Mouse (Mus musculus): ENCODE measurements around the gene Gm10375. TPM values are rescaled to one million over a fixed set of nuclear protein-coding genes. Genes with fewer than 3 reads are reported as not detected.
"Not testable (repeated sequence)": the region's sequence is repeated elsewhere in the genome, so short reads cannot be mapped to it uniquely, and the experiment has no call there.

Gm10375 gene
- not detected in 2 replicates for polyA plus RNA-seq (2015; fragmentation: Nextera tagmentation; extraction: Ambion mirVana)

DNA sequence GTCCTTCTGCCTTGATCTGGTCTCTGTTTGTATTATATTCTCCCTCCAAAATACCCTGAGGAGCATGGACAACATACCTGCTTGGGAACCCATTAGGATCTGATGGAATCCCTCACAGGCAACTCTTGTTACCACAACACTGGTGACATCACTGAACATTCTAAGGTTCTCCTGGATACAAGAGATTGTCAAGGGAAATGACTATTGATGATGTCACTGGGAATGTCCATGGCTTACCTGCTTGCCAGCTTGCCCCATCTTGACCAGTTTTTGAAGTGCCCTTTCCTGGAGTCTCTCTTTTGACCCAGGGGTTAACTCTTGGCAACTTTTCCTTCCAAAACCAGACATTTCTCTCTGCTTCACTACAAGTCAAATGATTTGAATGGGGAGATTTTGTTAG lies at the start of gene Gm10375:
Gm10375 (minus strand) TSS at position 101 of the 400 bp plus-strand sequence.
- not testable (repeated sequence) for H3K36me3 ChIP-seq (ENCODE audit: control insufficient read depth, insufficient read depth, low read length); H3K4me1 ChIP-seq (ENCODE audit: control insufficient read depth, insufficient read depth, low read length); H3K9me3 ChIP-seq (replicated peaks; ENCODE audit: control insufficient read depth, low read length, poor library complexity, severe bottlenecking); H3K4me3 ChIP-seq (ENCODE audit: low read depth, low read length); H3K9ac ChIP-seq (ENCODE audit: low read depth, low read length); H3K4me2 ChIP-seq (ENCODE audit: low read length); ATAC-seq; H3K27ac ChIP-seq (ENCODE audit: low read length); H3K27me3 ChIP-seq (ENCODE audit: control insufficient read depth, insufficient read depth, low read depth, low read length)

DNA sequence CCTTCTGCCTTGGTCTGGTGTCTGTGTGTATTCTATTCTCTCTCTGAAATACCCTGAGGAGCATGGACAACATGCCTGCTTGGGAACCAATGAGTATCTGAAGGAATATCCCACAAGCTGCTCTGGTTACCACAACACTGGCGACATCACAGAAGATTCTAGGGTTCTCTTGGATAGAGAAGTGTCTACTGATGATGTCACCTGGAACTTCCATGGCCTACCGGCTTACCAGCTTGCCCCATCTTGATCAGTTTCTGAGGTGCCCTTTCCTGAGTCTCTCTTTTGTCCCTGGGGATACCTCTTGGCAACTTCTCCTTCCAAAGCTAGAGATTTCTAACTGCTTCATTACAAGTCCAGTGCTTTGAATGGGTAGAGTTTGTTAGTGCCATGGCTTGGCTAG lies 28.8 kb downstream of the Gm10375 start, which contains the start of gene Gm17654:
Gm17654 (minus strand) TSS at position 101 of the 400 bp plus-strand sequence.
- H3K27ac ChIP-seq (ENCODE audit: low read length); H3K9me3 ChIP-seq (replicated peaks; ENCODE audit: control insufficient read depth, low read length, poor library complexity, severe bottlenecking); H3K36me3 ChIP-seq (ENCODE audit: control insufficient read depth, insufficient read depth, low read length); H3K4me2 ChIP-seq (ENCODE audit: low read length); H3K4me1 ChIP-seq (ENCODE audit: control insufficient read depth, insufficient read depth, low read length); ATAC-seq; H3K27me3 ChIP-seq (ENCODE audit: control insufficient read depth, insufficient read depth, low read depth, low read length); H3K9ac ChIP-seq (ENCODE audit: low read depth, low read length); H3K4me3 ChIP-seq (ENCODE audit: low read depth, low read length): not testable (repeated sequence)
- WGBS = 93% methylated on average over 1 of the region's 2 CpGs

DNA sequence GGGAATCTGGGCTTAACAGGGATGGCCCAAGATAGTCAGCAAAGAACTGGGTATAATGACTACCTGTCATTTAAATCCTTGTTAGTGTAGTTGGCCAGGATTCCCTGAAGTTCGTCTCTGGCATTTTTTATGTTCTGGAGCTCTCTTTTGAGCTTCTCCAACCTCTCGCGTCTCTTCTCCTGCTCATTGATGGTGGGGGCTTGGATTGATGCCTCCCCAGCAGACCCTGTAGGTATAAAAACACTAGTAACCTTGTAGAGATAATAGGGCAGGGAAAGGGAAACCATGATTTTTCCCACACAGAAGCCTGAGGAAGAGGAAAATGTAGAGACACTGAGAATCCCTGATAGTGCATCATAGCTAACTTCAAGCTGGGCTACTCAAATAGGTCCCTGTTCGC lies 29.8 kb downstream of the Gm10375 start:
- not testable (repeated sequence) for H3K4me3 ChIP-seq (ENCODE audit: low read depth, low read length); H3K27ac ChIP-seq (ENCODE audit: low read length); H3K9me3 ChIP-seq (replicated peaks; ENCODE audit: control insufficient read depth, low read length, poor library complexity, severe bottlenecking); H3K4me1 ChIP-seq (ENCODE audit: control insufficient read depth, insufficient read depth, low read length); H3K36me3 ChIP-seq (ENCODE audit: control insufficient read depth, insufficient read depth, low read length); H3K27me3 ChIP-seq (ENCODE audit: control insufficient read depth, insufficient read depth, low read depth, low read length); H3K4me2 ChIP-seq (ENCODE audit: low read length); H3K9ac ChIP-seq (ENCODE audit: low read depth, low read length); ATAC-seq
- WGBS = 80% methylated on average over 2 of the region's 4 CpGs

Other genes starting within 250 kb of the Gm10375 start
- gene Gm8138, start 191.7 kb downstream of the Gm10375 start, polyA plus RNA-seq (2015; fragmentation: Nextera tagmentation; extraction: Ambion mirVana) = not detected in 2 replicates
- gene Gm5799, start 64.4 kb downstream of the Gm10375 start, polyA plus RNA-seq (2015; fragmentation: Nextera tagmentation; extraction: Ambion mirVana) = not detected in 2 replicates
- gene Gm17654, start 28.9 kb downstream of the Gm10375 start, polyA plus RNA-seq (2015; fragmentation: Nextera tagmentation; extraction: Ambion mirVana) = not detected in 2 replicates
- not detected in 2 replicates for gene Gm8165, start 69.2 kb upstream of the Gm10375 start, polyA plus RNA-seq (2015; fragmentation: Nextera tagmentation; extraction: Ambion mirVana)
- 0.21 and 0.64 TPM in 2 replicates for gene Gm7324, start 89.8 kb upstream of the Gm10375 start, polyA plus RNA-seq (2015; fragmentation: Nextera tagmentation; extraction: Ambion mirVana)
- gene Gm16506, start 119.5 kb upstream of the Gm10375 start, polyA plus RNA-seq (2015; fragmentation: Nextera tagmentation; extraction: Ambion mirVana) = not detected in 2 replicates
- gene Gm6526, start 139.9 kb upstream of the Gm10375 start, polyA plus RNA-seq (2015; fragmentation: Nextera tagmentation; extraction: Ambion mirVana) = not detected in 2 replicates
- gene Gm8180, start 176.7 kb upstream of the Gm10375 start, polyA plus RNA-seq (2015; fragmentation: Nextera tagmentation; extraction: Ambion mirVana) = not detected in 2 replicates